Mouse (Mus musculus): Measurements from ENCODE around the gene Cdc42ep2.

Gene Cdc42ep2

DNA sequence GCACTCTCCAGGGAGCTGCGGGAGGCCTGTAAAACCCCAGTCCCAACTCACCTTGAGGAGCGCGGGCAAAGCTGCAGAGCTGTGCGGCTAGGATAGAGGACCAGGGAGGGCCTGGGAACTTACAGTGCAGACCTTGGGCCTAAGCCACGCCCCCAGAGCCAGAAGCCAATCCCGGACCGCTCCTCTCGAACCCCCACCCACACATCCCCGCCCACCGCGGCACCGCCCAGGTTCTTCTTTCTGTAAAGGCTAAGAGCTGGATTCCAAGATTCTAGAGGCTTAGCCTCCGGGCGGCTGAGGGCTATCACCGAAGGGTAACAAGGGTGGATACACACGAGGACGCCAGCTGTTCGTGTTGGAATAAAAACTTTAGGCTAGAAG lies at the start of gene Cdc42ep2:
TSS of gene Cdc42ep2 (minus strand) at position 104 of the 381 bp plus-strand sequence.
- peak; percentile 98 for DNase-seq (ENCODE audit: low spot score)

DNA sequence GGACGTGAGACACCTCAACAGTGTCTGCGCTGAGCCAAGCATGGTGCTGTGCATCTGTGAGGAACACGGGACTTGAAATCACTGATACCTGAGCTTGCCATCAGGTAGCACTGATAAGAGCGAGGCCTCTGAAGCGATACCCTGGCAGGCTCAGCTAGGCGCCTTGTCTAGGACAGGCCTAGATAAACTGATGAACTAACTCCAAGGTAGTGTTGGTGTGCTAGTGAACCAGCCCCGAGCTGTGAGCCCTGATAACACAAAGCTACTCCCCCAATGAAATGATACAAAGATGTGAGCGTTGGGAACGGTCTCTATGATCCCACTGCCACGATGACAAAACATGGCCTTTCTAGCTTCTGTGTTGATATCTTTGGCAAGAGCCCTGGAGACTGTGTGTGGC lies 43.0 kb upstream of the Cdc42ep2 start:
- DNase-seq (ENCODE audit: low spot score) = no peak

DNA sequence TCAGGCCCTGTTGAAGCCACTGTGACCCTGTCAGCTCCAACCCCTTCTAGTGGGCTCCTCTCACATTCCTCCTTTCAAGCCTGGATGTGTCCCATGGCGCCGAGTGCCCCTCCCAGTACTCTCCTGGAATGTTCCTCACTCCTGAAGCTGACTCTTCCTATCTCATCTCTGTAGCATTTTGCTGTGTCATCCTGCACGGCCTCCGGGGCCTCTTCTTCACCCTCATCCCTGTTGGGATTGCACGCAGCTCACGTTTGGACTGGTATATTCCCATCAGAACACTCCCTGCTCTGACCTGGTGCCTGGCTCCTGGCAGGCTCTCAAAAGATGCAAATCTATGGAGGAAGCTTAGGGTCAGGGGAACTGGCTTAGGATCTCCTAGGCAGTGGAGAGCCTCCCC lies 42.2 kb upstream of the Cdc42ep2 start:
- DNase-seq (ENCODE audit: low spot score) = no peak

DNA sequence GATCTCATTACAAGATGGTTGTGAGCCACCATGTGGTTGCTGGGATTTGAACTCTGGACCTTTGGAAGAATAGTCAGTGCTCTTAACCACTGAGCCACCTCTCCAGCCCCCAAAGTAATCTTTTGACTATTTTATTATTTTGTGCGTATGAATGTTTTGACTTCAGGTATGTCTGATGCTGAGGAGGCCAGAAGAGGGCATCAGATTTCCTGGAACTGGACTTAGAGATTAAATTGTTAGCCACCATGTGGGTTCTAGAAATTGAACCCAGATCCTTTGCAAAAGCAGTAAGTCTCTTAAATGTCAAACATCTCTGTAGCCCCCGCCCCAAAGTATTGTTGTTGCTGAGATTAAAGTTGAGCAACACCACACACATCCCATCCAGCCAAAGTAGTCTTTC lies 41.3 kb upstream of the Cdc42ep2 start:
- DNase-seq (ENCODE audit: low spot score) = no peak

DNA sequence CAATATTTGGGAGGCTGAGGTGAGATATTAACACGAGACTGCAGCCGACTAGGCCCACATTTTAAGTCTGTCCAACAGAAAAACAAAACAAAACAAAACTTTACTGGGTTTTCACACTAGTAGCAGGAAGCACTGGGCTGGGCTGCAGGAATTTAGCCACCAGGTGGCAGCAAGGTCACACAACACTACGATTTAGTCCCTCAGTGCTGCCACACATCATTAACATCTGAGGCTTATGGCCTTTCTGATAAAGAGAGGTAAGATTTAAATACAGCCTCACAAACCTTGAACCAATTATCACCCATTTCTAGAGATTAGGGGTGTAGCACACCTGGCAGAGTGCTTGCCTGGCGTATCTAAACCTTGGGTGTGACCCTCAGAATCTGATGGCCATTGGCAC lies 40.7 kb upstream of the Cdc42ep2 start:
- peak; percentile 68 for DNase-seq (ENCODE audit: low spot score)

DNA sequence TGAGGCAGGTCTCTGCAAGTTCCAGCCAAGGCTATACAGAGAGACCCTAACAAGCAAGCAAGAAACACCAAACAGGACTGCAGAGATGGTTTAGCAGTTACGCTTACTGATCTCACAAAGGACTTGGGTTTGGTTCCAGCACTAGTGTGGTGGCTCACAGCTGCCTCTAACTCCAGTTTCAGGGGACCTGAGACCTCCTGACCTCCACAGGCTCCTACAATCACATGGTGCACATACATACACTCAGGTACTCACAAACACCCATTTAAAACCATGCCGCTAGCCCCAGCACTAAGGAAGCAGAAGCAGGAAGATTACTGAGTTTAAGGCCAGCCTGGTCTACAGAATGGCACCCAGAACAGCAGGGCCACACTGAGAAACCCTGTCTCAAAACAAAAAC lies 40.2 kb upstream of the Cdc42ep2 start:
- DNase-seq (ENCODE audit: low spot score) = no peak

DNA sequence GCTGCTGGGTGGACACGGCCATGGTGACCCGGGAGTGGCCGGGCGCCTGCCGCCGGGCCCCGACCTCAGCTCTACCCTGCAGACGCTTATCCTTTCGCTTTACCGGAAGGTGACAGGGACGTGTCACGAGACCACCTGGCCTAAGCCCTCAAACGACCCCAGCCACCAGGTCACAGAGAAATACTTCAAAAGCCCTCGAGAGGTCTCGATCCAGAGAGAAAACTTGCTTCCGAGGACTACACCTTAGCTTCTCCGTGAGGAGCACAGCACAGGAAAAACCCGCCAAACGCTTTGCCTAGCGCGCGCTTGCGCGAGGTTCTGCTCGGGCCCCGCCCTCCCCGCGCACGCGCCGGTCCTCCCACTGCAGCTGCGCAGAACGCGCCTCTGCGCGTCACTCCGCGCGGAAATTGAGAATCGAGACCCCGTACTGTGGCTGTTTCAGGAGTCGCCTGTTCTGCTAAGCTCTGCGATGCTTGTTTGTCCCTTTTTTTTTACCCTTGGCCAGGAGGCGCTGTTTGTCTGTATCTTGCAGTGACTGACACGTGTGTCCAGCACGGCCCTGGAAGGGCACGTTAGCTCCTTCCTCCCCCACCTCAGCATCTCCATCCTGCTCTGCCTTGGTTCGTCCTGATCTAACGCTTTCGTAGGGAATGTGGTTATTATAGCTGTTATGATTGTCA lies 39.4 kb upstream of the Cdc42ep2 start, which contains the start of gene Pola2:
TSS of gene Pola2 (minus strand) at position 320 of the 680 bp plus-strand sequence.
- DNase-seq (ENCODE audit: low spot score) = peak; percentile 88

DNA sequence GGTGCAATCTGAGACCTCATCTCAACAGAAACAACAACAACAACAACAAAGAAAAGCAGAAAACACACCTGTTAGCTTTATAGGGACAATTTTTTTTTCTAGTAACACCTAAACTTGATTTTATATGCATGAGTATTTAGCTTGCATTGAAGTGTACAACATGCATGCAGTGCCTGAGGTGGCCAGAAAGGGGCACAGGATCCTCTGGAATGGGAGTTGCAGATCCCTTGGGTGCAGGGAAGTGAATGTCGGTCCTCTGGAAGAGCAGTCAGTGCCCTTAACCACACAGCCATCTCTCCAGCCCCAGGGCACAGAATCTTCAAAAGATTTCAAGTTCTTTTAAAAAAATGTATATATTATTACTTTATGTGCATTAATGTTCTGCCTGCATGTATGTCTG lies 38.0 kb upstream of the Cdc42ep2 start:
- DNase-seq (ENCODE audit: low spot score) = no peak

DNA sequence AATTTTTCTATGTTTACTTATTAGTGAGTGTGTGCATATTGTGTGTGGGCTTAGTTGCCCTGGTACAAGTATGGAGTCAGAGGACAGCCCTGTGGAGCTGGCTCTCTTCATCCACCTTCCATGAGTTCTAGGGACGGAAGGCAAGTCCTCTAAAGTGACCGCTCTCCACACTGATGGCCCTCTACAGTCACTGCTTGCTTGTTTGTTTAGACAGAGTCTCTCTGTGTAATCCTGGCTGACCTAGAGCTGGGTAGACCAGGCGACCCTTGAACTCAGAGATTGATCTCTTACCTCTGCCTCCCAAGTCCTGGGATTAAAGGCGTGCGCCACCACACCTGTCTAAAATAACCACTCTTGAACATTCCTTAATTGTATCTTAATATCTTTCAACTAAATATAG lies 32.8 kb upstream of the Cdc42ep2 start:
- DNase-seq (ENCODE audit: low spot score) = peak; percentile 64

DNA sequence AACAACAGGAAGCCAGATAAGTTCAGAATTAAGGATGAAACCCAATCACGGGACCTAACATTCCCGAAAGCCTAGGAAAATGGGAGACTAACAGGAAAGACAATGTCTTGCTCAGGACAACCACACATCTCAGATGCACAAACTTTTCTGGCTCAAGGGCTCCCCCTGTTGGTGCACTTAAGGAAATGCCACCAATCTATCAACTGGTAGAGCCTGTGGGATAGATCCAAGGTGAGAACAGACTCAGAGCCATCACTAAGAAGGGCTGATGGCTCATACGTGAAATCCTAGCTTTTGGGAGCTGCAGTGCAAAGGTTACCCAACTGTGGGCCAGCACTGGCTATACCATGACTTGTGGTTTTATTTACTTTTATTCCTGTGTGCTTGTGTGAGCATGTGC lies 32.1 kb upstream of the Cdc42ep2 start:
- DNase-seq (ENCODE audit: low spot score) = peak; percentile 83

DNA sequence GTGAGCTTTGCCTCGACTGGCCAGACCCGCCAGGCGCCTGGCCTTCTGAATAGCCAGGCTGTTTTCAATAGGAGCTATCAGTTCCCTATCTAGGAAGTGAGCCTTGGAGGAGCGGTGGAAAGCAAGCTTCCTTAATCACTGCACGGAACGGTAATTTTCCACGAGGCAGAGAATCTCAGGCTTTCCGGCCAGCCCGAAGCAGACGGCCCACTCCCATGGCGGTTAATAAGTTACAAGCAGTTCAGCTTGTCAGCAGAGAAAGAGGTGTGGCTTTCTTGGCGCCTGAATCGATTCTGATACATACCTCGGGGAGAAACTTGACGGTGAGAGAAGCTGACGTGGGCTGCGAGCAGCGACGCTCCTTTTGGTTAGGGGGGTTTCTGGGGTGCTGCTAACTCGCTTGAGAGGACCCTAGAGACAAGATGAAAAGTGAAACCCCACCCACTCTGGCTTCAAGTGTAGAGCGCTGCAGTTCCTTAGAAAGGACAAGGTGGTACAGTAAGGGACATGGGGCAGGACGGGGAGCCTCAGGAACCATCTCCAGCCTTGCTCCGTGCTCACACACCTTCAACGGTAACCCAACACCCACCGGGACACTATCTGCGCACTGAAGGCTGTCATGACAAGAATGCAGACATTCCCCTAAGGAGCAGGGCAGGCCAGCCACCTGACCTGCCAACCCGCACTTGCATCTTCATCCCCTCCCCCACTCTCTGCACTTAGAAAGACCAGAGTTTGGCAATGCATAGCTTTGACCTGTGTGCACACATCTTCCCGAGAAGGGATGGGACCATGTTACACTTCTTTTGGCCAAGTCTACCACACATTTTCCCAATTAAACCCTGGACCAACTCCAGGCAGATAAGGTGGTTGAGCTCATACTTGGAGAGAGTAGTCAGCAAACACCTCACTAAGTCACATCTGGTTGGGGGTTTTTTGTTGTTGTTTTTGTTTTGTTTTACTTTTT lies 31.4 kb upstream of the Cdc42ep2 start:
- DNase-seq (ENCODE audit: low spot score) = peak; percentile 86

DNA sequence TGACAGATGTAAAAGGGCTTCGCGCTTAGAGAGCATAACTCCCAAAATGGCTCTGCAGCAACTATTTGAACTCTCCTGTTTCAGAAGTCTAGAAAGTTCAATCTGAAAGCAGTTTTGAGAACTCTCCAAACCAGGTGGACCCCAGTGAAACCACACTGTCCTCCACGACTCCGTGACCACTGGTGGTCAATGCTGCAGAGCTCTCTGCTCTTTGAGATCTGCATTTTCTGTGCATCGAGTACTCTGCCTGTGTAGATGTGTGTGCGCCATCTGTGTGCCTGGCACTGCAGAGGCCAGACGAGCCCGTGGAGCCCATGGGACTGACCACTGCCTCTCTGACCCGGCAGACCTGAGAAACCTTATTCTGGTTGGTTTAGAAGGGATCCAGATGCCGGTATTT lies 30.3 kb upstream of the Cdc42ep2 start:
- no peak for DNase-seq (ENCODE audit: low spot score)

DNA sequence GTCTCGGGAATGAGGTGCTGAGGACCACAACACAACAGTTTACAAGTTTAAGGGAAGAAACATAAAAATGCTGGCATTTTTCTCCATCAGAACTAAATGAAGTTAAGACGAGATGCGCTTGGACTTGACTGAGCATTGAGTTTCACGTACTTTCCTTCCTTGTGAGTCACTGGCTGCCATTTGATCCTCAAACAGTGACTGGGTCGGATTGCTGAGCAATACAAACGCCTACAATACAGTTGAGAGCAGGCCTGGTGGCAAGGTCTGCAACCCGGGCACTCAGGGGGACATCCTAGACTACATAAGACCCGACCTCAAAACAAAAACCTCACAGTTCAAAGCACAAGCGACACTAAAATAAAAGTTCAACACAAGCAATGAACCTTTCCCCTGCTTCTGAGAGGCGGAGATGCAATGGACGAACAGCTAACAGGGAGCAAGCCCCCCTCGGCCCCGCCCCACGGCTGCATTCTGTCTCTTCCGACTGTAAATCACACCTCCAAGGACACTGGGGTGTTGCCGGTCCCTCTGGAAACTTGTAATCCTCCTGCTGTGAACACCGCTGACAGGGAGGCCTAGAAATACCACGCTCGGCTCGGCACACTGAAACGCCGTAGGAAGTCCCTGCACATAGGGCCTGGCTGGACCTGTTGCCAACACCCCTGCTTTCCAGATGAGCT lies 29.6 kb upstream of the Cdc42ep2 start:
- no peak for DNase-seq (ENCODE audit: low spot score)

DNA sequence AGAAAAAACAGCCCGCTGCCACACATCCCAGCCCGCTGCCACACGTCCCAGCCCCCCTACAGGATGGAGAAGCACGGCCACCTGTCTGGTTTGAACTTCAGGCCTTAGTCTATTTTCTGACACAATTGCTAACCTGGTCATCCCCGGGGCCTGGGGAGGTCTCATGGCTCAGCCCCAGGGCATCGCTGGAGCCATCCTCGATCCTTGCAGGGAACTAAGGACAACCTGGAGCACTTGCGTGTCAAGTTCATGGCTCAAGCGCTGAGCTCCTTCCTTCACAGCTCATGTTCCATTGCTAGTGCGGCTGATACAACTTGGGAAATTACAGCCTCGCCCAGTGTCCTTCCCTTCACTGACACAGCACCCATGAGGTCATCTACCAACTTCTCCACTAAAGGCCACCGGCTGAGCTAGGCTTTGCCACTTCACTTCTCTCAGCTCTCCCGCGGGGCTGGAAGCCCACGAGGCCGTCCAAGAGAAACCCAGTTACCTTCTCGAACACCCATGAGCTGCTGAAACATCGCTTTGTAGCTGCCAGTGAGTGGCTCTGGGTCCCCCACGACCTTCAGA lies 28.7 kb upstream of the Cdc42ep2 start:
- DNase-seq (ENCODE audit: low spot score) = no peak

DNA sequence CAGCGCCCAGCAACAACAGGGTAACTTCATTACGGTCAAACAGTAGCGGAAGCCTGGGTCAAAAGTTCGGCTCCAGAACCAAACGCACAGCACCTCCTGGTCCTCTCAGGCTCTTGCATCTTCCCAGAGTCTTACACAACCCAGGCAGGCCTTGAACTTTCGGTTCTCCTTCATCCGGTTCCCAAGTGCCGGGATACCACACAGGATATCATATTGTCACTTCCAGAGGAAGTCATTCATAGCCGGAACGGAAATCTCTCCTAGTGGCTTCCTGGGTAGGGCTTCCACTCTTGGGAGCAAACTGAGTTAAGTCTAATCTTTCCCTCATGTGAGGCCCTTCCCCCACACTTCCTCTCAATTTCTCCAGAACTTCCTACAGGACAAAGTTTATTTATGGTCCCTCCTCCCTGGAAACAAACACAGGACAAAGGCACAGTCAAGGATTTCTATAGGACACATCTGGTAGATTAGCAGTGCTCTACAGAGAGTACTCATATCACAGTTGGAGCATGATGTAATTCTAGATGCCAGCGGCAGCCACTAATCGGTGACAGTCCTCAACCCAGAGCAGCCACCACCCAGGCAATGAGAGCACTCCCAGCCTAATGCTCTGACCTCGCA lies 27.6 kb upstream of the Cdc42ep2 start:
- peak; percentile 79 for DNase-seq (ENCODE audit: low spot score)

DNA sequence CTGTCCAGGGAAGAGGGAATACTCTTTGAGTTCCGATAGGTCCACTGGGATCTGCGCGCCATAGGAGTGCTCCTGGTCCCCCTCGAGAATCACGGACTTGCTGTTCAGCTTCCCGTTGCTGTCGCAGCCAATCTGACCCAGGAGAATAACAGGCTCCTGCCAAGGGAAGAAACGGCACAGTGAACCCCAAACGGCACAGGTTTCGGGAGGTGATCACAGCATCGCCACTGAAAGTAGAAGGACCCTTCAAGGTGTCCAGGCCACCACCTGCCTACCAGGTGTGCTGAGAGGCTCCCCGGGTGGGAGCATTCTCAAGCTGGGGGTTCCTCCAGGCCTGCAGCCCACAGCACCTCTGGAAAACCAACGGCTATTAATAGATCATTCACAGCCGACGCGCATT lies 27.0 kb upstream of the Cdc42ep2 start:
- no peak for DNase-seq (ENCODE audit: low spot score)

DNA sequence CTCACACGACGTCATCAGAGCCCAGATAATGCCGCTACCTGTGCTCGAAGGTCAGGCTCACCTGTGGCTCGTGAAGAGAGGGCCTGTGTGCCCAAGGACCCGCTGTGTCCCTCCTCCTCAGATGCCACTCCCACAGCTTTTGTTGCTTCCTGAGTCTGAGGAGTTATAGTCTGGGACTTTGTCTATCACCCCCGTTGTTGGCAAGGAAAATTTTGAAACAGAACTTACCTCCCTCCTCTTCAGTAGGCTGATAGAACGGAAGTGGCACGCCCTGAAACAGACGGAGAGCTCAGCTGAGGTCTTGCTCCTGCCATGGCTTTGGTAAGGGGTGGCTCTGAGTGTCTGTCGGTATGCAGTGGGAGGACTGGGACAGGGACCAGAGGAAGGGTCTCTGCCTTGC lies 25.6 kb upstream of the Cdc42ep2 start:
- DNase-seq (ENCODE audit: low spot score) = no peak

DNA sequence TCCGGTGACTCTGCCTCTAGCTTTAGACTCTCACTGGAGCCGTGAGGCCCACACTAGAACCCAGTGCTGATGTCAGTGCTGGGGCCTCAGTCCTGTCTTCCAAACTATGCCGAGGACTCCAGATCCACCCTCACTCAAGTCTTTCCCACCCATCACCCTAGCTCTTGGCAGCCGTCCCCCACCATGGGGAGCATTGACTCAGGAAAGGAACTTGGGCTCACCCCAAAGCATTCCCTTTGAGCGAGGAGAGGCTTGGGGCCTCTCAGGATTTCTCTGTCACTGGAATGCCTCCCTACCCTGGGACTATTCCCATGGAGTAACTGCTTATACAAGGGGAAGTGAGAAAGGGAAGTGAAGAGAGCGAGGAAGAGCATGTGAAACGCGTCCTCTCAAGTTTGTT lies 21.3 kb upstream of the Cdc42ep2 start:
- DNase-seq (ENCODE audit: low spot score) = no peak

DNA sequence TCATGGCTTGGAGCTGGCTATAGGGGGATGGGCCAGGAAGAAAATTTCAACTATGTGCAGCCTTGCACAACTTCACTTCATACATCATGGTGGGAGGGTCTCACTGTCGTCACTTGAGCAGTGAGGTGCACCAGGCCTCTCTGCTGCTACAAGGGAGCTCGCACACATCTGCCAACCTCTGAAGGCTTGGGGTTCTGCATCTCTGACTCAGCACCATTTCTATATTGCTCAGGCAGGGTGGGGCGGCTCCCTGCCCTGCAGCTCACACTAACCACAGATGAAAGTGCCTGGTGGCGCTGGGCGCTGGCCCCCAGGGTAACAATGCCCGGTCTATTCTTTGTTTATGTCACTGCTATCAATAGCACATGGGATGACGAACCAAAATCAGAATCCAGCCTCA lies 20.4 kb upstream of the Cdc42ep2 start:
- peak; percentile 86 for DNase-seq (ENCODE audit: low spot score)

DNA sequence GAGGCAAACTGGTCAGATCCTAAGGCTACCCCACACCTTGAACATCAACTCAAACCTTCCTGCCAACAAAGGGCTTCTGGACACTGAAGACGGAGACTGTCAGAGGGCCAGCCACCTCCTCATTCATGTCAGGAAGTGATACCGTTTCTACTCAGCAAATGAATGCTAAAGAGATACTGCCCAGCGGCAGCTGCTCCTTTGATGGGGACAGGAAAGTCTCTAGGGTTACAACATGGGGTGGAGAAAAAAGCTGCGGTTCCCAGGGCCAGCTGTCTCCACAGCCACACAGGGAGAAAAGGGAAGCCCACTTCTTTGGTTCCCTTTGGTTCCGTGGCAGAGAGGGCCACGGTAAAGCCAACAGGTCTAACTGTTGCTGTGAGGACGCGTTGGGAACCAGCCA lies 19.5 kb upstream of the Cdc42ep2 start:
- DNase-seq (ENCODE audit: low spot score) = no peak

DNA sequence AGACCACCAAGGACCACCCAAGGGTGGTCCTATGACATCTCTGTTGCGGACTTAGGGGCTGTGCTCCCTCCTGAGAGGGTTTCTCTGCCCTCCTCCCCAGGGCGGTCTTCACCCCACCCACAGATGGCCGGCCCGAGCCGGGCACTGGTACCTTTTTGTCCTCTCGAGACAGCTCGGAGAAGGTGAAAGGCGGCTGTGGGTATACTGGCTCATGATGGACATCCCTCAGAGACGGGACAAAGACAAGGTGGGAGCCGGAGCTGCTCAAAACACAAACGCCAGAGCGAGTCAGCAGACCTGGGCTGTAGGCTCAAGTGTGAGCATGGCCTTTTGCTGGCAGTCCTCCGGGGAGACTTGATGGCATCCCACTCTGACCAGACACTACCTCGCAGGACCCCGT lies 18.8 kb upstream of the Cdc42ep2 start:
- no peak for DNase-seq (ENCODE audit: low spot score)

DNA sequence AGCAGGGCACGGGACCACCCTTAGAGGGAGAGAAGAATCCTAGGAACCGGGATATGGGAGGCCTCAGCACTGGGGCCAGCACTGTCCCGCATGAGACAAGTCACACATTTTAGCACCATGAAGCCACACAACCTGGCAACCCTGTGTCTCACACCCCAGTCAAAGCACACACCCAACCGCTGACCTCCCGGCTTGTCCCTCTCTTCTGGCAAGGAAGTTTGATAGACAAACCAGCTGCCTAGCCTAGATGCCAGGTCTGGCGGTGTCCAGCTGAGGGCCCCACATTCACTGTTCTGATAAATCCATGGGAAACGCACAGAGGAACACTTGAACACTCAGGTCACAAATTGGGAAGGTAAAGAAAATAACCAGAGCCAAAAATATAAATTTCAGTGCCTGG lies 18.0 kb upstream of the Cdc42ep2 start:
- DNase-seq (ENCODE audit: low spot score) = no peak

Data from yolk sac, embryonic 10.5 days (tissue).